Mouse (Mus musculus): ENCODE results near the gene Cyb5d1.

- no peak for TF ChIP-seq CTCF (conservative IDR thresholded peaks at IDR 0.05 in 1 of 2, IDR thresholded peaks at IDR 0.05 in 1 of 2; ENCODE audit: low read depth in 2 of 2, low read length in 2 of 2)
- no peak for TF ChIP-seq ZKSCAN1 (IDR thresholded peaks at IDR 0.05; ENCODE audit: borderline replicate concordance, low read depth, low read length)
- TF ChIP-seq UBTF (IDR thresholded peaks at IDR 0.05; ENCODE audit: low read depth, low read length) = no peak
- no peak; the same call in 1 of the 2 replicates for TF ChIP-seq CHD1 (IDR thresholded peaks at IDR 0.05; ENCODE audit: low read depth, low read length)
- 0 out of 2 replicates have a peak, but pooled peaks have one; percentile 9 for TF ChIP-seq MAZ (IDR thresholded peaks at IDR 0.05; ENCODE audit: low read depth, low read length)
- TF ChIP-seq TCF12 (IDR thresholded peaks at IDR 0.05; ENCODE audit: low read depth, low read length) = no peak
- no peak for TF ChIP-seq POLR2A (IDR thresholded peaks at IDR 0.05; ENCODE audit: low read depth, low read length)
- TF ChIP-seq KAT2A (IDR thresholded peaks at IDR 0.05; ENCODE audit: insufficient replicate concordance, low read length) = no peak
- TF ChIP-seq MAX (IDR thresholded peaks at IDR 0.05; ENCODE audit: low read length) = no peak
- TF ChIP-seq NELFE (IDR thresholded peaks at IDR 0.05; ENCODE audit: low read depth, low read length) = no peak; the same call in 1 of the 2 replicates
- TF ChIP-seq CHD2 (IDR thresholded peaks at IDR 0.05; ENCODE audit: low read length) = peak; percentile 55
- no peak for TF ChIP-seq ETS1 (conservative IDR thresholded peaks at IDR 0.05; ENCODE audit: low read depth, low read length)
- no peak for TF ChIP-seq E2F4 (IDR thresholded peaks at IDR 0.05; ENCODE audit: insufficient replicate concordance, low read depth, low read length)
These were observed 24.6 kb upstream of the Cyb5d1 start for GRCm38 (mm10) chr11:69419813-69420553.

Data from CH12.LX (cell line).